Mouse (Mus musculus) C2C12 (cell line): Measurements from ENCODE around the gene Stim1.

Experiments used
- CTCF ChIP-seq: IDR thresholded peaks from one replicate; pipeline ENCODE4 v1.5.1; 2011; ENCODE audit not compliant: control insufficient read depth, insufficient read depth, insufficient read length
- MAX ChIP-seq: IDR thresholded peaks from one replicate; pipeline ENCODE4 v1.6.1; 2011; ENCODE audit warnings: mild to moderate bottlenecking, control low read depth

- TF ChIP-seq MAX (no peak), CTCF (no peak)
These were observed 118.4 kb downstream of the Stim1 start for GRCm38 (mm10) chr7:102385973-102386372.
